Mouse (Mus musculus) c-Kit-positive CD71-positive TER-119-positive erythroid progenitor cells, embryonic 14.5 days (primary cell): ENCODE measurements around the gene Sohlh2.
"Not testable (repeated sequence)": the region's sequence is repeated elsewhere in the genome, so short reads cannot be mapped to it uniquely, and the experiment has no call there.

Experiments used
- DNase-seq: peaks from one replicate; pipeline ENCODE4 v3.0.0-alpha.2; 2013; ENCODE audit warnings: low spot score

Sohlh2 gene

DNA sequence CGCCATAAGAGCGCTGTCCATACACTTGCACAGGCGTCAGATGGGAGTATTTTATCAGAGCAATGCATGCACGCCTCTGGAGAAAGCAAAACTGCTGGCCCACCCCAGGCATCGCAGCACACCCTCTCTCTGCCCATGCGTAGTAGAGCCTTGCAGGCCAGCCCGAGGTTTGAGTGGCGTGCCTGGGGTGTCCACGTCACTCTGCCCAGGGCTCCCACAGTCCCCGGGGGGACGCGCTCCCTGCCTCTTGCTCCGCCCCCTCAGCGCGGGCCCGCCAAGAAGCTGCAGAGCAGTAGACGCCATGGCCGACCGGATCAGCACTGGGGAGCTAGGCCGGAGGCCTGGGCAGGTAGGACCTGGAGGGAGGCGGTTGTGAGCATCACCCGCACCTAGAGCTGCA, at the start of gene Sohlh2:
Sohlh2 (plus strand) TSS at position 263 of the 400 bp plus-strand sequence.
- no peak for DNase-seq

DNA sequence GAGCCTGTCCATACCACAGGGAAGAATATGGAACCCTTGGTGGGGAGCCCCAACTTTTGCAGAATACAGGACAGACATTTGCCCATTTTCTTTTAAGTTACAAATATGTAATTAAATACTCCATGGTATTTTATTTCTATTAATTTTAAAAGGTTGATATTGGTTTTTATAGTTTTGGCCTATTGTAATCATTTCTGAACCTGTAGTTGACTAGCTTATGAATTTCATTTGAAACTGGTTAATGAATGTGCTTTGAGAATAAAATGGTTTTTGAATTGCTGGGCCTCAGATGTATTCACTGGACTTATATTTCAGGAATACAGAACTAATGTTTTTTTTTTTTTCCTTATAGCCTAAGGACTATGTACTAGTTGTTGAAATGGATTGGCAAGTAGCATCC, 44.8 kb upstream of the Sohlh2 start, which contains the start of gene Ccdc169:
Ccdc169 (plus strand) TSS at position 301 of the 400 bp plus-strand sequence.
- no peak for DNase-seq

DNA sequence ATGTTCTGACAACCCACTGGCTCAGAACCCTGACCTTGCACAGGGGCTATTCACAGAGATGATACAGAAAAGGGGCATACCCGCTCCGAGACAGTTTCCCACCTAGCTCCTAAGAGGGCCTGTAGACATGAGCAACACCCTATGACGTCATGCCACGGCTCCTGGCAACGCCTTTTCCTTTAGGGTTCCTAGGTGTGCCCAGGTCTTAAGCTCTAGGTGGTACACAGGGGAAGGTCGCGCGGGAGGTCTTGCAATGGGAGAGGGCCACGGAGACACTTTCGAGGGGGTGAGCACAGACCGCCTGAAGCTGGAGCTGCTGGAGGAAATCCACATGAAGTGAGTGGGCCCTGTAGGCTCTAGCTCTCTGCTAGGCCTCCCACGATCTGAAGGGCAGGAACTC, 42.0 kb upstream of the Sohlh2 start:
- no peak for DNase-seq

DNA sequence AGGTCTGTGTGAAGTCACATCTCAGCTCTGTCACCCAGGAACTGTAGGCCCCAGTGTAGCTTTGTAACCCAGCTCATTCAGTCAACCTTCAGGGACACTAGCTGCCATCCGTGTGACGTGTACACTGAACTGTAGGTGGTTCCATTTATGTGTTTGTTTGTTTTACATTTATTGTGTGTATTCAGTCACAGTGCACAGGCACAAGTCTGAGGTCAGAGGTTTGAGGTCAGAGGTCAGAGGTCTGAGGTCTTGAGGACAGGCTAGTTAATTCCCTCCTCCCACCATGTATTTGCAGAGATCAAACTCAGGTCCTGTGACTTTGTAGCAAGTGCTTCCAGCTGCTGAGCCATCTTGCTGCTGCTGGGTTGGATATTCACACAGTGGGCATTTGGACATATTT, 40.4 kb upstream of the Sohlh2 start:
- DNase-seq = no peak

DNA sequence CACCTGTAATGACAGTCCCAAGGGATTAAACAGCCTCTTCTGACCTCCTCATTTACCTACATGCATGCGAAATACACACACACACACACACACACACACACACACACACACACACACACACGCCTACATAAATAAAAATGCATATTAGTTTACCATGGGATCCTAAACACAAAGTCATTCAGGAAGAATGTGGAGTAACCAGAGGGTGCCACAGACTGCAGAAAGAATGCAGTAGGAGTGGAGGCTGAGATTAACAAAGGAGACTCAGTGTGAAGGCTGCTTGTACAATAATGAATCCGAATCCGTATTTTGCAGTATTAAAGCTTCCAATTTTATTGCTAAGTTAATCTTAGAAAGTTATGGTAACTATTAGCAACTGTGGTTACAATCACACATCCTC, 36.9 kb upstream of the Sohlh2 start:
- no peak for DNase-seq

DNA sequence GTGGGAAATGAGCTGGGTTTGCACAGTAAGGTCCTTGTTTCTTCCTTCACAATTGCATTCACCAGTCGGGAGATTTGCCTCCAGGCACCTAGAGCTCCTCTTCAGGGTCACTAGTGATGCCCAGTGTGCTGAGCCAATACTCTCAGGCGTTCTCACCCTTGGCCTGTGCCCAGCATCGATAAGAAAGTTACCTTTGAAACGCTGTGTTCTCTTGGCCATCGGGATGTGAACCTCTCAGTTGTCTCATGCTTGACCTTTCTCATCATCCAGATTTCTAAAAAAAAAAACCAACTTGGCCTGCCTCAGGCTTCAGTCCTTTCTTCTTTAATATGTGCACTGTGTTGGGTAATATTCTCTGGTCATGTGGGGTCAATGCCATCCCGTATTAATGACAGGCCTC, 35.4 kb upstream of the Sohlh2 start:
- no peak for DNase-seq

DNA sequence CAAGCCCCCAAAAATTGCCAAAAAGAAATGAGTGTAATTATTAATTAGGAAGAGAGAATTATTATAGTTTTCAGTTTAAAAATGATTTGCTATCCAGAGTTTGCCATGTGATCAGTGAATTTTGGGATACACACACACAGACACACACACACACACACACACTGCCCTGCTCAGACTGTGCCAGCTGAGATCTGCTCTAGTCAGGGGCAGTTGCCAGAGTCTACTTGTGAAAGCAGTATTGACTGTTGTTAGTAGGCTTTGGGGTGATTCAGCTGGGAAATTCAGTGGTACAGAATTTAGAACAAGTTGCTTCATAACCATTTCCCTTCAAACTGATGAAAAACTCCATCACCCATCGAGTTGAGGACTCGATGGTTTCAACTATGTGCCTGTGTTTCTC, 34.7 kb upstream of the Sohlh2 start:
- no peak for DNase-seq

DNA sequence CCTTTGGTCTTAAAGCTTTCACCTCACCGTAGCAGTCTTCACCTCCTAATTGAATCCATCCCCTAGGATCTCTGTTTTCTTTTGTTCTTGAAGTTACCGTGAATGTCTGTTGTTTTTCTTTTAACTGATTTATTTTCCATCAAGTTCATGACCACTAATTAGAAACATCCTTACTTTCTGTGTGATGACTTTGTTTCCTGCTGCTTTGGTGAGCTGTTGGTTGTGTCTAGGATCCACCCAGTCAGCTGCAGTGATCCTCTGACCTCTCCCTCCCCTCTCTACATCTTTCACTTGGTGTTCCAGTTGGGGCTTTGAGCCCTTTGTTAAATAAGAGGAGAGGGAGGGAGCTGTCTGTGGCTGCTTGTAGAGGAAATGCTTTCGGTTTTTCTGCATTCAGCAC, 33.7 kb upstream of the Sohlh2 start:
- DNase-seq = no peak

DNA sequence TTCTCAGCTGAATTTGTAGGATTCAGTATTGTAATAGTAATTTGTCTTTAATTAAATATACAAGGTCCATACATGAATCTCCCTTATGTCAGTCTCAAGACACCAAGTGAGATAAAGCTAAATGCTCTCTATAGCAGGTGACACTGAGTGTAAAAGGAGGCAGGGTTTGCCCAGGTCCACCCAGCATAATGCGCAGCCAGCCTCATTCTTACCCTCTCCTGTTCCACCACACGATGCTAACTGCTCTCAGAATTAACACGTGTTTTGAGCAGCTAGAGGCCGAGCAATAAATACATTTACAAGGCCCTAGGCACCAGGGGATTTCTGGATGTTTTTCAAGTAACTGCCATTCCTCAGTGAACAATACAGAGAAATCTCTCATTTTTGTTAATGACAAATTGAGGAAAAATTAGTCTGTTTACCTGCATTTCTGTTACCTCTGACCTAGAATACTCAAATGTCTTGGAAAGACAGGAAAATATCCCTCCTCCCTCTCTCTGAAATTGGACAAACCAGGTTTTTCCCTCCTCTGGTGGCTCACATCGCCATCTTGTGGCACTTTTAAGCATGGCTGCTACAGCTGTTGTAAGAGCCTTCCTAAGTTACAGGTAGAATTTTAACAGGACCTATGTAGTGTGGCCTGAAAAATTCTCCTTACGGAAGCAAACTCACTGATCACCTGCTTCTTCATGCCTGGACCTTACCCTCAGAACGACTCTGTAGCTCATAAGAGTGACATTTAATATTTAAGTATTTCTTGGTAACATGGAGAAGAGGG, 30.0 kb upstream of the Sohlh2 start:
- DNase-seq = peak; percentile 2

DNA sequence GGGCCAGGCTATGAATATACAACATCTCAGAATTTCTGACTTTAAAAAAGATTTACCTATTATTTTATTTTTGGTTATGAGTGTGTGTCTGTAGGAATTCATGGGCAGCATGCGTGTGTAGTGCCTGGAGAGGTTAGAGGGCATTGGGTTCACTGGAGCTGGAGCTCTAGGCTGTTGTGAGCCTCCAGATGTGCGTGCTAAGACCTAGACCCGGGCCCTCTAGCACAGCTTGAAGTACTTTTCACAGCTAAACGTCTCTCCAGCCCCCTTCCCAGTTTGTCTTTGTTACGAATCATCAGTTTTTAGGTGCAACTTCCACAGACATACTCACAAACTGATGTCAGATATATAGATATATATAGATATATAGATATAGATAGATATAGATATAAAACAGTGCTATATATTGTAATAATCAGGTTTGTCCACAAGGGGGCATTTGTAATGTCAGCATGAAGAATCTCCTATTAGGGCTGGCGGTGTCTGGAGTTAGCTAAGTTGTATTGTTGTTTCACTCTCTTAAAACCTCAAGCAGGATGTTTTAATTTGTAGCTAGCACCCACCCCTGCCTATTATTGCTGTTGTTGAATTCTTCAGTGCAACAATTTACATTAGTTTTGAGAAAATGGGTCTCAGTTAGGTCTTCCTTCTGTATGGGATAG, 29.0 kb upstream of the Sohlh2 start:
- DNase-seq = peak; percentile 34

DNA sequence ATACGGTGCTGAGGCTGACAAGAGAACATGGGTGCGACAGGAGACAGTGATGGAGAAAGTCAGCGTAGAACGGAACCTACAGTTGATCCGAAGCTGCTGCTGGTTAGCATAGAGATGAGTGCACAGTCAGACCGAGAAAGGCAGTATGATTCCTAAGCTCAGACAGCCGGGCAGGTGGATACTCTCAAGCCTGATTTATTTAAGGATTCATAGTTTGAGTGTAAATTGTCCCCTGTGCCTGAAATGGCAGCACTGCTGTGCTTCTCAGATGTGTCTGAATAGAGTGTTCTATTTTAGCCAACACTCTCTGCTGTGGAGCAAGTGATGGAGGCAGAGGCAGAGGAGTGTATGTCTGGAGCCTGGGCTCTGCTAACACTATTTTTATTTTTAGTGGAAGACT, 27.7 kb upstream of the Sohlh2 start:
- DNase-seq = no peak

DNA sequence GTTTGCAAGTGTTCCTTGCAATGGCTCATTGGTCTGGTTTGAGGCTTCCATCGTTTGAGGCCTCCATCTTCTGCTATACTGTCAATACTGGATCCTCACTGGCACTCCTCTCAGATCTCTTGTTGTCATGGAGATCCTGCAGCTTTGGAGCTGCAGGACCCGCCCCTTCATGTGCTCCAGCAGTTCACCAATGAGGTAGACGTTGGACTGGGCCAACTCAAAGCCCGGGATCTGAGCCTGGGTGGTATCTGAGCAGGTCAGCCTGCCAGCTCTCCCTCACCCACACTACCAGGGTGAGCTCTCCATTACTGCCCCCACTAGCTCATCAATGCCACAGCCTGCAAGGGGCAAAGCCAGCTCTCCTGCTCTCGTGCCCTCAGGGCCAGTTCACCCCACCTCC, 24.4 kb upstream of the Sohlh2 start:
- DNase-seq = no peak

DNA sequence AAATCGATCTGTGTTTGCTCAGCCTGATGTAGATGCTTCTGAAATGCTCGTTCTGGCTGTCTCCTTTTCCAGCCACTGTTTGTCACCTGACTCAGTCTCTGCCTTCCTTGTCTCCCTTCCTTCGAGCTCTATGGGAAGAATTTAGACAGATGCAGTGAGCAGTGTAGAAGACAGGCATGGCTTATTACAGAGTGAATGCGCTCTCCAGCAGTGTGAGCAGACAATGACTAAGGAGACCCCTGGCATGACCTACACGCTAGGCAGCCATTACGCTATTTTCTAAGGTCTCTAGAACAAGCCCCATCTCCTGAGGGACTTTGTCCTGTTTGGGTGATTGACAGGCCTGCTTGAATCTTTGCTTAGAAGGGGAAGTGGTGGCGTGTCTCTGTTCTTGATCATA, 20.7 kb upstream of the Sohlh2 start:
- DNase-seq = no peak

DNA sequence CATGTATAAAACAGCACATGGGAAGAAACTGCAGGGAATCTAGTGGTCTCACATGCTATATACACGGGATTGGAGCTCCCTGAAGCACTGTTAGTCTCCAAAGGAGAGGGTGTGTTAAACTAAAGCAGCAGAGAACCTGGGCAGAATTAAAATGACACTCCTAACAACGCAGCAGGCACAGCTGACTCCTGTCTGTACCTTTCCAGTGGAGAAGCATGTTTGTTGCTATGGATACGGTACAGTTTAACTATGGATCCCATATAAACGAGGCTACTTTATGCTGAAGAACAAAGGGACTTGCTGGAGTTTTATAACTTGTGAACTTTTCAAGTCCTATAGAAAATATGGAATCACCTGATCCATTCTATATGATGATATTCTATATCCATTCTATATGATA, 18.3 kb upstream of the Sohlh2 start:
- DNase-seq = no peak

DNA sequence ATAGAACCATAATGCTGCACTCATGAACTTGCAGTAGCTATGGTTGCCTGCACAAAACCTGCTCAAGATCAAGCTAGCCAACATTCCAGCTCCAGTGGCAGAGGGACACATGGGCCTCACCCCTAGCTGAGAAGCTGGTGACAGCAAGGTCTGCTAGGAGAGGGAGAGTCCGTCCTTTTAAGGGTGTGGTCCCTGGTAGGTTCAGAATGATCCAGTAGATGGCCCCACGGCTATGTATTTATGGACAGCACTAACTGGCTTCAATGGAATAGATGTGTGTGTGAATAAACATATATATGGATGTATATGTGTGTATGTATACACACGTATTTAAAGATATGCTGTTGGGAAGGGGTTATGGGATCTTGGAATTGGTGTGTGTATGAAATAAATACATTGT, 9.3 kb upstream of the Sohlh2 start:
- DNase-seq = no peak

DNA sequence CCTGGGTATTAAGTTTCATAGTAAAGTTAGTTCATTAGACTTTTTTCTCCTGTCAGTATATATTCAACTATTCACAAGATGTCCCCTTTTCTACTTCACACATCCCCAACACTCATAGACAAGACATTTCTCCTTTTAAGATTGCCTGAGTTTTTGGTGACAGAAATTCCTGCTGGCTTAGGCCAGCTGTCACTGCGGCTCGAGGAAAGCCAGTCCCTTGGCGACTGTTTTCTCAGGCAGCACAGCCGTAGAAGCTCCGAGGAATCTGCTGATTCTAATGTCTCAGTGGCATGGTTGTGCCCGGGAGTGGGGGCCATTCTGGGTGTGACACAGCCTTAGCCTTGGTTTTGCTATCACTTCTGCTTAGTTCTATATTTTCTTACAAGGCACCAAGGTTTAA, 4.6 kb upstream of the Sohlh2 start:
- no peak for DNase-seq

DNA sequence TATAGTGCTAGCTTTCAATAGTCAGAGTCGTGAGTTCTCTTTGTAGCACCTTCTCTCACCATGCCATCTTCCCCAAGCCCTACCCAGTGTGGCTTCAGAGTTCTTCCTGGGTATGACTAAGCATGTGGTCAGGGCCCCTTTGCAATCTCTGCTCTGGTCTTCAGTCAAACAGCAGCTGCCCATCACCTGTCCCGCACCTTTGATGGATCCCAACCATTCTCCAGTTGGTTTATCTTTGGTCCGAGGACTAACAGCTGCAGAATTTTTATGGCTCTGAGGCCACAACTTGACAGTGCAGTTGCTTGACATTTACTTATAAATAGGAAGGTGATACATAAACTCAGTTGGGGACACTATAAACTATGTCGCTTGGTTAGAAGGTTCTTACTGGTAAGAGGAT, 9.8 kb downstream of the Sohlh2 start:
- DNase-seq = no peak

DNA sequence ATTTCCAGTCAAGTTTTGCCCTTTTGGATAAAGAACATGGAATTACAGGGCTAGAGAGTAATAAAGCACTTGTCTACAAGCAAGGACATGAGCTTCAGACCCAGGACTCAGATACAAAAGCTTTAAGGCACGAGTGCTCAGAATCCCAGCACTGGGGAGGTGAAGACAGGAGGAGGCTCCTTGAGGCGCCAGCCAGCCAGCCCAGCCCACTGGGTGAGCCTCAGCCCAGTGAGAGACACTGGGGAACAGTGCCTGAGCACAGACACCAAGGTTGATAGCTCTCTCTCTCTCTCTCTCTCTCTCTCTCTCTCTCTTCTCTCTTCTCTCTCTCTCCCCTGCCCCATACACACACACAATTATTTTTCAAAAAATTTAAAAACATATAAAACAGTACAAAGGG, 11.5 kb downstream of the Sohlh2 start:
- DNase-seq = no peak

DNA sequence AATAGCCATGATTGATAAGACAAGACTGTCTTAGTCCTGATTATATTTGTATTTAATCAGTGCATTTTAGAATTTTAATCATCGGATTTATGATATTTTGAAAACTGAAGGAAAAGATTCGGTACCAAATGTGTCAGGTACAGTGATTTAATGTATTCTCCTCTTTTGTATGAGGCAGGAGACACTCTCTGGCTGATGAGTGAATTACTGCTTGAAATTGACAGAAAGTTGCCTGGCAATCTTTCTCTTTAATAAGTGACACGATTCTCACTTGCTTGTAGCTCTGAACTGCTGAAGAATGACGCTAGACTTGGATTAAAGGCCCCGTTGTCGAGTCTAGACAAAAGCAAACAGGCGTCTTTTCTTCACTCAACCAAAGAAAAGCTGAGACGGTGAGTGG, 13.0 kb downstream of the Sohlh2 start:
- no peak for DNase-seq

DNA sequence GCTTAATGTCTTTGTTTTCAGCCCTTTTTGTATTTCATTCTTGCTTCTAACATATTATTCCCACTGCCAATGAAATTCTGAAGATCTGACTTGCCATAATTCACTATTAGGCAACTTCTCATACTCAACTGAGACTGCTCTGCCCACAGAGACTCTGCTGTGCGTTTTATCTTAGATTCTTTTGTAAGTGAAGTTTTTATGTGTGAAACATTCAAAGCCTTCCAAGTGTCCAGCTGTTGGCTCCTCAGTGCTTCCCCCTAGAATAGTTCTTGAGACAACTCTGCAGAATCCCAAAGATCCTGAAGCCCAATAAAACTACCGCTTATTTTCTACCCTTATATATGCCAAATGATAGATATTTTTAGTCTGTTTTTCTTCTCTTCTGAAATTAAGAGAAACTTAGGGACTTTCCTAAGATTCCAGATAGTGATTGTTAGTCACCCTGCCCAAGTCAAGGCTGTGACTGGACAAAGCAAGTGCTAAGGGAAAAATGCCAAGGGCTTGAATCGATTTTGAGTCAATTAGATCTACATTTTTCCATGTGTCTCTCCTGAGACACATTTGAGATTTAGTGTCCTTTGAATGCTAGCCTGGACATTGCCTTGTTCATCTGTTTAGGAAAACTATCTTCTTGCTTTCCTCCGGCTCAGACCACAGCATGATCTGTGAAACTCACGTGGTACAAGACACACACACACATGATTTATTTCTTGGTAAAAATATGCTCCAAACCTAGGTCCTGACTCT, 13.9 kb downstream of the Sohlh2 start:
- DNase-seq = no peak

DNA sequence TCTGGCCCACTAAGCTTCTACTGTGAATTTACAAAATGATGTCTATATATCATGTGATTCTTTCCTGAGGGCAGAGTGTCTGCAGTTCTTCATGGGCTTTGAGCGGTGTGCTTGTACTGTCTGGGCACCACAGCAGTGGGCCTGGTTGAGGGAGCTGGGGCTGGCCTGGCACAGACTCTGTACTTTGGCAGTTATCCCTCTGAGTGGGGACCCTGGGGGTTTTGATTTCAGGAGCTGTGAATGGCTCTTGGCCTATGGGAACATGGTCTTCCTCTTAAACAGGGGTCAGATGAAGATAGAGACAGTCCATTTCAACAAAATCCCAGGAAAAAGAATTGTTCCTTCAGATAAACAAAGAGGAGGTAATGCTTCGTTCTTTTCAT, 14.5 kb downstream of the Sohlh2 start:
- no peak for DNase-seq

DNA sequence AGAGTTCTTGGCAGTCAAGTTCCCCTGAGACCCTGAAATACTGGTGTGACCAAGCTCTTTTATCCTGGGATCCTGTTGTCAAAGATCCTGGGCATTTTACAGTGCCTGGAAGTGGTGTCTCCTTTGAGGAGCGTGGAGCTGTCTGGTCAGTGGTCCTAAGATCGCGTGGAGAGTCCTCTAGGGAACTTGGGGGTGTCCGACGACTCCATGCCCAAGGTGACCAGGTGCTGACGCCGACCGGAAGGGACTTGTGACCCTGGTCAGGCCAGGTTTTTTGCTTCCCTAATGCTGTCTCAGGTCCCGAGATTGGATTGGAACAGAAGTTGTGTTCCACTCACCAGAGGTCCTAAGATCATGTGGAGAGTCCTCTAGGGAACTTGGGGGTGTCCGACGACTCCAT, 21.8 kb downstream of the Sohlh2 start:
- DNase-seq = not testable (repeated sequence)

DNA sequence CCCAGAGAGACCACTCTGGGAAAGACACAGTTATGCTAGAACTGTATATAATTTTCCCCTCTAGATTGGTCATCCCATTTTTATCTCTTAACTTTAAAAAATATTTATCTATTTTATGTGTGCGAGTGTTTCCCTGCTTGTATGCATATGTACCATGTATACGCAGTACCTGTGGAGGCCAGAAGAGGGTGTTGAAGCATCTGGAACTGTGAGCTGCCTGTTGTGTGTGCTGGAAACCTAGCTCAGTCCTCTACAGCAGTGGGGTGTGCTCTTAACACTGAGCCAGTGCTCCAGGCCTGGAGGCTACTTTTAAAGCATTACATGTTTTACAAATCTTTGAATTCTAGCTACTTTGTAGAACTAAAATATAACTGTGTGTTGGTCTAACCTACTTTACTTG, 24.6 kb downstream of the Sohlh2 start:
- no peak for DNase-seq
